Mouse (Mus musculus) midbrain, embryonic 14.5 days (tissue): ENCODE data around the gene Tmed8. TPM values are rescaled to one million over a fixed set of nuclear protein-coding genes. Genes with fewer than 3 reads are reported as not detected.

Source experiments
- ATAC-seq: fragments of 200-750 bp; cut with Nextera tagmentation; 2 replicates; pipeline ENCODE4 v1.8.0; 2017; ENCODE audit warnings: moderate number of reproducible peaks, moderate library complexity; ENCODE audit not compliant: low FRiP score, low TSS enrichment
- DNase-seq: peaks from one replicate; pipeline ENCODE4 v3.0.0-alpha.2; 2015
- H3K27ac ChIP-seq: fragments of 300-500 bp; sonication (generic); replicated peaks from 2 replicates; pipeline ENCODE4 v1.5.1; 2014; ENCODE audit warnings: mild to moderate bottlenecking, low read depth, low read length, moderate library complexity
- H3K27me3 ChIP-seq: fragments of 300-500 bp; sonication (generic); 2 replicates; pipeline ENCODE4 v1.6.1; 2014; ENCODE audit warnings: low read length, control low read depth, mixed read lengths; ENCODE audit not compliant: control insufficient read depth, insufficient read depth
- H3K36me3 ChIP-seq: fragments of 300-500 bp; sonication (generic); 2 replicates; pipeline ENCODE4 v1.6.1; 2014; ENCODE audit warnings: low read length, control low read depth; ENCODE audit not compliant: control insufficient read depth, insufficient read depth
- H3K4me1 ChIP-seq: fragments of 300-500 bp; sonication (generic); 2 replicates; pipeline ENCODE4 v1.6.1; 2014; ENCODE audit warnings: mild to moderate bottlenecking, antibody characterized with exemption, low read length, control low read depth; ENCODE audit not compliant: control insufficient read depth, insufficient read depth
- H3K4me2 ChIP-seq: fragments of 300-500 bp; sonication (generic); 2 replicates; pipeline ENCODE4 v1.6.1; 2014; ENCODE audit warnings: mild to moderate bottlenecking, low read length, moderate library complexity
- H3K4me3 ChIP-seq: fragments of 300-500 bp; sonication (generic); replicated peaks from 2 replicates; pipeline ENCODE4 v1.5.1; 2014; ENCODE audit warnings: low read depth, low read length
- H3K9ac ChIP-seq: fragments of 300-500 bp; sonication (generic); replicated peaks from 2 replicates; pipeline ENCODE4 v1.6.1; 2014; ENCODE audit warnings: mild to moderate bottlenecking, low read length, moderate library complexity
- H3K9me3 ChIP-seq: fragments of 300-500 bp; sonication (generic); 2 replicates; pipeline ENCODE4 v1.6.1; 2016; ENCODE audit warnings: low read length, control low read depth, mixed read lengths; ENCODE audit not compliant: control insufficient read depth
- WGBS: fragments of 180-500 bp; shearing (Covaris S2); extraction: QIAGEN DNeasy Blood & Tissue Kit; methylation state at CpG from one replicate; pipeline ENCODE4 v1.1.7; 2014; 5-methylcytosine and 5-hydroxymethylcytosine counted together
- polyA plus RNA-seq: library from polyadenylated mRNA; unstranded; fragments of >200 nt; fragmentation: Nextera tagmentation; extraction: Ambion mirVana; gene quantifications from 2 replicates; pipeline ENCODE4 v1.2.1, GENCODE M21; 2014

The Tmed8 gene
- polyA plus RNA-seq, 1 experiment from 2014 or later: 6.5 TPM

GRCm38 (mm10) chr12:87131619-87132018 is 68.6 kb downstream of the Tmed8 start:
- H3K27me3 ChIP-seq: no peaks in the 10 kb centered on the region
- peaks cover 42% of the 10 kb centered on the region; the same call in 1 of the 2 replicates for H3K36me3 ChIP-seq
- H3K27ac ChIP-seq: no peak overlapping the region
- no peak overlapping the region for H3K4me3 ChIP-seq
- no peak overlapping the region for H3K9ac ChIP-seq
- 64% methylated on average over 3 of the region's 3 CpGs for WGBS
- H3K4me1 ChIP-seq: no peaks in the 10 kb centered on the region
- ATAC-seq: no peak
- peak; percentile 65 for DNase-seq
- H3K9me3 ChIP-seq: no peaks in the 10 kb centered on the region
- no peak overlapping the region for H3K4me2 ChIP-seq

GRCm38 (mm10) chr12:87131181-87131580 is 69.1 kb downstream of the Tmed8 start:
- Histone ChIP-seq H3K9me3 (no peaks in the 10 kb centered on the region), H3K27me3 (no peaks in the 10 kb centered on the region), H3K4me3 (no peak overlapping the region), H3K4me1 (no peaks in the 10 kb centered on the region), H3K9ac (no peak overlapping the region), H3K27ac (no peak overlapping the region), H3K36me3 (peaks cover 42% of the 10 kb centered on the region; the same call in 1 of the 2 replicates), H3K4me2 (no peak overlapping the region)
- 58% methylated on average over 2 of the region's 2 CpGs for WGBS
- ATAC-seq: no peak
- peak; percentile 7 for DNase-seq

GRCm38 (mm10) chr12:87130224-87130623 is 70.0 kb downstream of the Tmed8 start:
- Histone ChIP-seq H3K27me3 (no peaks in the 10 kb centered on the region), H3K36me3 (peaks cover 47% of the 10 kb centered on the region; the same call in 1 of the 2 replicates), H3K9me3 (no peaks in the 10 kb centered on the region), H3K9ac (no peak overlapping the region), H3K4me1 (no peaks in the 10 kb centered on the region), H3K27ac (no peak overlapping the region), H3K4me3 (no peak overlapping the region), H3K4me2 (no peak overlapping the region)
- DNase-seq (no peak), ATAC-seq (no peak)
- WGBS: 96% methylated on average over 4 of the region's 4 CpGs

GRCm38 (mm10) chr12:87127256-87127655 is 73.0 kb downstream of the Tmed8 start:
- no peak for ATAC-seq
- WGBS: 54% methylated on average over 4 of the region's 4 CpGs
- no peak overlapping the region for H3K4me2 ChIP-seq
- no peaks in the 10 kb centered on the region for H3K4me1 ChIP-seq
- no peak overlapping the region for H3K27ac ChIP-seq
- H3K36me3 ChIP-seq: peaks cover 55% of the 10 kb centered on the region
- H3K4me3 ChIP-seq: no peak overlapping the region
- DNase-seq: no peak
- H3K9me3 ChIP-seq: no peaks in the 10 kb centered on the region
- no peak overlapping the region for H3K9ac ChIP-seq
- no peaks in the 10 kb centered on the region for H3K27me3 ChIP-seq

- no peaks in the 10 kb centered on the region for H3K4me1 ChIP-seq
- H3K27ac ChIP-seq: no peak overlapping the region
- WGBS: over 99% methylated on average over 4 of the region's 4 CpGs
- no peak for ATAC-seq
- H3K9ac ChIP-seq: no peak overlapping the region
- H3K4me2 ChIP-seq: no peak overlapping the region
- no peak overlapping the region for H3K4me3 ChIP-seq
- peaks cover 71% of the 10 kb centered on the region for H3K36me3 ChIP-seq
- no peaks in the 10 kb centered on the region for H3K9me3 ChIP-seq
- H3K27me3 ChIP-seq: no peaks in the 10 kb centered on the region
- DNase-seq: no peak
Measured at GRCm38 (mm10) chr12:87121918-87122589, 78.2 kb downstream of the Tmed8 start.

Other genes starting within 250 kb of the Tmed8 start
- 9.0 and 10.7 TPM in 2 replicates for gene Zdhhc22, start 210.0 kb downstream of the Tmed8 start, polyA plus RNA-seq
- gene Tmem63c, start 179.1 kb downstream of the Tmed8 start, polyA plus RNA-seq: 9.1 and 13.5 TPM in 2 replicates
- 3.8 and 5.1 TPM in 2 replicates for gene Ngb, start 97.9 kb downstream of the Tmed8 start, polyA plus RNA-seq
- 29.9 and 30.8 TPM in 2 replicates for gene Gstz1, start 53.3 kb downstream of the Tmed8 start, polyA plus RNA-seq
- gene Pomt2, start 52.5 kb downstream of the Tmed8 start, polyA plus RNA-seq: 12.2 and 16.6 TPM in 2 replicates
- 1.2 and 2.6 TPM in 2 replicates for gene Samd15, start 731 bp downstream of the Tmed8 start, polyA plus RNA-seq
- gene Noxred1, start 38.3 kb upstream of the Tmed8 start, polyA plus RNA-seq: 0.81 and 1.0 TPM in 2 replicates
- gene Vipas39, start 65.8 kb upstream of the Tmed8 start, polyA plus RNA-seq: 60.6 and 70.1 TPM in 2 replicates
- gene Ahsa1, start 66.0 kb upstream of the Tmed8 start, polyA plus RNA-seq: 176 and 180 TPM in 2 replicates
- gene Ism2, start 99.3 kb upstream of the Tmed8 start, polyA plus RNA-seq: 0.75 and 1.0 TPM in 2 replicates
- 58.0 and 69.0 TPM in 2 replicates for gene Sptlc2, start 187.9 kb upstream of the Tmed8 start, polyA plus RNA-seq
- 228 and 258 TPM in 2 replicates for gene Slirp, start 243.4 kb upstream of the Tmed8 start, polyA plus RNA-seq
- gene Alkbh1, start 243.6 kb upstream of the Tmed8 start, polyA plus RNA-seq: 35.0 and 42.9 TPM in 2 replicates